Mouse (Mus musculus): ENCODE data around the gene Axl. TPM values are rescaled to one million over a fixed set of nuclear protein-coding genes. Genes with fewer than 3 reads are reported as not detected.
A peak's percentile ranks its signal among the peaks of the same experiment; 100 is the strongest.

The Axl gene
- polyA plus RNA-seq, 1 experiment from 2014 or later, result 19.4 TPM

- 77% methylated on average over 4 of the region's 4 CpGs for WGBS
- Histone ChIP-seq H3K9ac (ENCODE audit: low read depth, low read length) (no peak overlapping the region), H3K27ac (ENCODE audit: low read depth, low read length) (no peak overlapping the region), H3K4me3 (ENCODE audit: low read depth, low read length) (no peak overlapping the region), H3K4me1 (replicated peaks; ENCODE audit: control insufficient read depth, insufficient read depth, low read length) (peaks cover 11% of the 10 kb centered on the region), H3K36me3 (ENCODE audit: control insufficient read depth, insufficient read depth, low read length) (no peaks in the 10 kb centered on the region), H3K9me3 (ENCODE audit: control insufficient read depth, low read length) (no peaks in the 10 kb centered on the region), H3K27me3 (ENCODE audit: control insufficient read depth, insufficient read depth, low read length) (0 out of 2 replicates have a peak, but pooled peaks cover 2% of the 10 kb centered on the region), H3K4me2 (replicated peaks; ENCODE audit: low read depth, low read length) (no peak overlapping the region; the same call in 1 of the 2 replicates)
- DNase-seq (ENCODE audit: low spot score) (no peak), ATAC-seq (ENCODE audit: low FRiP score) (no peak)
Observed at GRCm38 (mm10) chr7:25786974-25787373, 1.5 kb downstream of the Axl start.

- H3K4me2 ChIP-seq (replicated peaks; ENCODE audit: low read depth, low read length), result no peak overlapping the region
- H3K27me3 ChIP-seq (ENCODE audit: control insufficient read depth, insufficient read depth, low read length), result 0 out of 2 replicates have a peak, but pooled peaks cover 2% of the 10 kb centered on the region
- ATAC-seq (ENCODE audit: low FRiP score) (no peak), DNase-seq (ENCODE audit: low spot score) (no peak)
- no peak overlapping the region for H3K9ac ChIP-seq (ENCODE audit: low read depth, low read length)
- no peaks in the 10 kb centered on the region for H3K9me3 ChIP-seq (ENCODE audit: control insufficient read depth, low read length)
- peaks cover 11% of the 10 kb centered on the region for H3K4me1 ChIP-seq (replicated peaks; ENCODE audit: control insufficient read depth, insufficient read depth, low read length)
- H3K4me3 ChIP-seq (ENCODE audit: low read depth, low read length), result no peak overlapping the region
- no peak overlapping the region for H3K27ac ChIP-seq (ENCODE audit: low read depth, low read length)
- H3K36me3 ChIP-seq (ENCODE audit: control insufficient read depth, insufficient read depth, low read length), result no peaks in the 10 kb centered on the region
- 76% methylated on average over 4 of the region's 4 CpGs for WGBS
Observed at GRCm38 (mm10) chr7:25785752-25786151, 2.8 kb downstream of the Axl start.

- DNase-seq (ENCODE audit: low spot score) (no peak), ATAC-seq (ENCODE audit: low FRiP score) (no peak)
- 33% methylated on average over 1 of the region's 1 CpGs for WGBS
- Histone ChIP-seq H3K27ac (ENCODE audit: low read depth, low read length) (no peak overlapping the region), H3K36me3 (ENCODE audit: control insufficient read depth, insufficient read depth, low read length) (no peaks in the 10 kb centered on the region), H3K27me3 (ENCODE audit: control insufficient read depth, insufficient read depth, low read length) (0 out of 2 replicates have a peak, but pooled peaks cover 2% of the 10 kb centered on the region), H3K4me2 (replicated peaks; ENCODE audit: low read depth, low read length) (no peak overlapping the region), H3K9ac (ENCODE audit: low read depth, low read length) (no peak overlapping the region), H3K9me3 (ENCODE audit: control insufficient read depth, low read length) (no peaks in the 10 kb centered on the region), H3K4me1 (replicated peaks; ENCODE audit: control insufficient read depth, insufficient read depth, low read length) (peaks cover 11% of the 10 kb centered on the region), H3K4me3 (ENCODE audit: low read depth, low read length) (no peak overlapping the region)
Observed at GRCm38 (mm10) chr7:25784808-25785207, 3.7 kb downstream of the Axl start.

DNA sequence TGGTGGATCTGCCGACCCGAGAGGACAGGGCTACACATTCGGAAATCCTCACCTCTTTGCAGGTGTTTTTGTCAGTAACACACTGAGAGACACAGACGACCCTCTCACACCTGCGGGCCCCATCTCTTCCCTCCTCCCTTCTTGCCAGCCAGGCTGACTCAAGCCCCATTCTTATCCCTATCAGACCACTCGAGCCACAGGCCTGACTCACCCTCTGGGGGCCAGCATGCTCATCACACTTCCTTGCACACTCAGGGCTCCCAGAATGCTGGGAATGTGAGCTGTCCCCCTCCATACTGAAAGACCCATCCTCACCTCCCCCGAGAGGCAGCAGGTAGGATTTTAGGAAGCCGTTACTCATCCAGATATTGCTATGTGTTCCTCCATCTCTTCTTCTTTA is 4.8 kb downstream of the Axl start:
- H3K36me3 ChIP-seq (ENCODE audit: control insufficient read depth, insufficient read depth, low read length), result no peaks in the 10 kb centered on the region
- no peak overlapping the region for H3K4me3 ChIP-seq (ENCODE audit: low read depth, low read length)
- DNase-seq (ENCODE audit: low spot score) (no peak), ATAC-seq (ENCODE audit: low FRiP score) (no peak)
- no peak overlapping the region for H3K4me2 ChIP-seq (replicated peaks; ENCODE audit: low read depth, low read length)
- 80% methylated on average over 8 of the region's 8 CpGs for WGBS
- H3K4me1 ChIP-seq (replicated peaks; ENCODE audit: control insufficient read depth, insufficient read depth, low read length), result peaks cover 11% of the 10 kb centered on the region
- H3K27me3 ChIP-seq (ENCODE audit: control insufficient read depth, insufficient read depth, low read length), result 0 out of 2 replicates have a peak, but pooled peaks cover 2% of the 10 kb centered on the region
- no peak overlapping the region for H3K9ac ChIP-seq (ENCODE audit: low read depth, low read length)
- H3K9me3 ChIP-seq (ENCODE audit: control insufficient read depth, low read length), result no peaks in the 10 kb centered on the region
- no peak overlapping the region for H3K27ac ChIP-seq (ENCODE audit: low read depth, low read length)

DNA sequence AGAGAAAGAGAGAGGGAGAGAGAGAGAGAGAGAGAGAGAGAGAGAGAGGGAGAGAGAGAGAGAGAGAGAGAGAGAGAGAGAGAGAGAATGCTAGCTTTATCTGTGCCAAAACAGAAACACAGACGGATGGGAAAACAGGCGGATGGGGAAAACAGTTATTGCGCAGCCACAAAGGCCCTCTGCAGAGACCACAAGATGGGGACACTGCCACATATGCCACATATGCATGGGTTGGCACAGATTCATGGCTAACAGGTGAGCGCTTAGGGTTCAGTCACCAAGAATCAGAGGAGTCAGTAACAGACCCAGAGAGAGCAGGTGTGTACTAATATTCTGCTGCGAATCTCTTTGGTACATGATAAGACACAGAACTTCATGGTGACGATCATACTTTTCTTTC is 5.8 kb downstream of the Axl start:
- no peaks in the 10 kb centered on the region for H3K36me3 ChIP-seq (ENCODE audit: control insufficient read depth, insufficient read depth, low read length)
- ATAC-seq (ENCODE audit: low FRiP score), result no peak
- H3K27ac ChIP-seq (ENCODE audit: low read depth, low read length), result no peak overlapping the region
- H3K27me3 ChIP-seq (ENCODE audit: control insufficient read depth, insufficient read depth, low read length), result 0 out of 2 replicates have a peak, but pooled peaks cover 2% of the 10 kb centered on the region
- no peaks in the 10 kb centered on the region for H3K9me3 ChIP-seq (ENCODE audit: control insufficient read depth, low read length)
- H3K4me1 ChIP-seq (replicated peaks; ENCODE audit: control insufficient read depth, insufficient read depth, low read length), result peaks cover 5% of the 10 kb centered on the region
- no peak overlapping the region for H3K4me2 ChIP-seq (replicated peaks; ENCODE audit: low read depth, low read length)
- no peak overlapping the region for H3K4me3 ChIP-seq (ENCODE audit: low read depth, low read length)
- WGBS, result 79% methylated on average over 6 of the region's 6 CpGs
- DNase-seq (ENCODE audit: low spot score), result no peak
- no peak overlapping the region for H3K9ac ChIP-seq (ENCODE audit: low read depth, low read length)

DNA sequence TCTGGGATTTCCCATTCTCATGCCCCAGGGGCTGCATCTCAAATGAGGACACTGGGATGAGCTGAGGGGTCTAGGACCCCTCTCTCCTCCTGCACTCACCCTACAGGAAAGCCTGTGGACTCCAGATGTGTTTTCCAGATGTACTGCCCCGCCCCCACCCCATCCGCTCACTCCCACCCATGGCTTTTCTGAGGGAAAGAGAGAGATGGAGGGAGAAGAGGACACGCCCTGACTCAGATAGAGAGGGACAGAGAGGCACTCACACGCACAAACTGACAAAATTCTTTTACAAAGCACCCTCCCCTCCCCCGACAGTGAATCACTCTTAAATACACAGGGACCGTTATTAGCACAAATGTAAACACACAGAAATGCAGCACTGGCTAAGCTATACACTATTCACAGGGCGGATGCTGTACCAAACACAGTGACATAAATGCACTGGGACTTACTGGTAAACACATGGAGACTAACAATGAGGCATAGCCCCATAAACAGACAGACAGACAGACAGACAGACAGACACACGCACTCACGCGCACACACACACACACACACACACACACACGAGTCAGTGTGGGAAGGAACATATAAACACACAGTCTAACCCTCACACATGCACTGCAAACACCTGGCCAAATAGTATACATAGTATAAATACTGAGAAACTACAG is 6.4 kb downstream of the Axl start:
- Histone ChIP-seq H3K27ac (ENCODE audit: low read depth, low read length) (no peak overlapping the region), H3K9ac (ENCODE audit: low read depth, low read length) (peak overlapping the region; percentile 50), H3K4me3 (ENCODE audit: low read depth, low read length) (peak overlapping the region; percentile 22), H3K4me2 (replicated peaks; ENCODE audit: low read depth, low read length) (peak overlapping the region; percentile 48), H3K9me3 (ENCODE audit: control insufficient read depth, low read length) (no peaks in the 10 kb centered on the region), H3K4me1 (replicated peaks; ENCODE audit: control insufficient read depth, insufficient read depth, low read length) (no peaks in the 10 kb centered on the region), H3K27me3 (ENCODE audit: control insufficient read depth, insufficient read depth, low read length) (no peaks in the 10 kb centered on the region), H3K36me3 (ENCODE audit: control insufficient read depth, insufficient read depth, low read length) (no peaks in the 10 kb centered on the region)
- ATAC-seq (ENCODE audit: low FRiP score) (peak; percentile 61), DNase-seq (ENCODE audit: low spot score) (peak; percentile 24)
- 52% methylated on average over 11 of the region's 11 CpGs for WGBS

DNA sequence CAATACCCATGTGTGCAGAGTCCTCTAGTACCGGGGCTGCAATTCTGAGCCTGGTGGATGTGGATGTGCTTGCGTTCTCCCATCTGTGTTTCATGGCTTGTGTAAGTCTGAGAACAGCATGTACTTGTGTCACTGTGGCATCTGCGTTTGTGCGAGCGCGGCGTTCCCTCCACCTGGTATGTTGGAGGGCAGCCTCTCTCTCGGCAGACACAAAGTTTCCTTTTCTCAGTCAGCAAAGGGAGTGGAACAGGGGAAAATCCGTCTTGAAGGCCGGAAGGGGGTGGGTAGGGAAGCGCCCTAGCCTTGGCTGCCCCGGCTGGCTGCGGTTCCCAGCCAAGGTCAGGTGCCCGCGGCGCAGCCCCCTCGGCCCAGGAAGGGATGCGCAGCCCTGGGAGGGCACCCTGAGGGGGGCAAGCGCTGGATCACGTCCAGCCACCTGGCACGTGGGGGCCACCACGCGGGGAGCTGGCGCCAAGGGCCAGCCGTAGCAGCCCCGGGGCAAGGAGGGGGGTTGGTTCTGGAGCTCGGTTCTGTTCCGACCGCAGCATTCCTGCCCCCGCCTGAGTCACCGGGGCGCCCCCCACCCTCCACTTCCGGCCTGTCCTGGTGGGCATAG is 7.1 kb downstream of the Axl start:
- Histone ChIP-seq H3K9ac (ENCODE audit: low read depth, low read length) (peak overlapping the region; percentile 50), H3K4me1 (replicated peaks; ENCODE audit: control insufficient read depth, insufficient read depth, low read length) (no peaks in the 10 kb centered on the region), H3K27ac (ENCODE audit: low read depth, low read length) (no peak overlapping the region), H3K27me3 (ENCODE audit: control insufficient read depth, insufficient read depth, low read length) (no peaks in the 10 kb centered on the region), H3K4me2 (replicated peaks; ENCODE audit: low read depth, low read length) (peak overlapping the region; percentile 48), H3K36me3 (ENCODE audit: control insufficient read depth, insufficient read depth, low read length) (no peaks in the 10 kb centered on the region), H3K4me3 (ENCODE audit: low read depth, low read length) (peak overlapping the region; percentile 22), H3K9me3 (ENCODE audit: control insufficient read depth, low read length) (no peaks in the 10 kb centered on the region)
- ATAC-seq (ENCODE audit: low FRiP score), result peak; percentile 45; the same call in 1 of the 2 replicates
- DNase-seq (ENCODE audit: low spot score), result peak; percentile 26
- WGBS, result 9% methylated on average over 33 of the region's 33 CpGs

DNA sequence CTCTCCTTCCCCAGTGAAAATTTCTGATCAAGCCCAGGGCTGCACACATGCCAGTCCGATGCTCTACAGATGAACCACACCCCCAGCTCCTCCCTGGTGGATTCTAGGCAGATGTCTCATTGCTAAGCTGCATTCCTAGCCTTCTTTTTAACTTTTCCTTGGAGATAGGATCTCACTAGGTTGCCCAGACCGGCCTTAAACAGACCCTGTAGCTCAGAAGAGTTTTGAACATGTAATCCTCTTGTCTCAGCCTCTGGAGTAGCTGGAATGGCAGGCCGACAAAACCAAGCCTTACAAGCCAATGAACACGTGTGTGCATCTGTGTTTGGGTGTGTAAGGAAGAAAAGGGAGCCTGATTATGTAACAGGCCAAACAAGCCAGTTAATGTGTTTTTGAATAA is 7.8 kb downstream of the Axl start:
- no peak overlapping the region for H3K4me3 ChIP-seq (ENCODE audit: low read depth, low read length)
- H3K4me1 ChIP-seq (replicated peaks; ENCODE audit: control insufficient read depth, insufficient read depth, low read length), result no peaks in the 10 kb centered on the region

DNA sequence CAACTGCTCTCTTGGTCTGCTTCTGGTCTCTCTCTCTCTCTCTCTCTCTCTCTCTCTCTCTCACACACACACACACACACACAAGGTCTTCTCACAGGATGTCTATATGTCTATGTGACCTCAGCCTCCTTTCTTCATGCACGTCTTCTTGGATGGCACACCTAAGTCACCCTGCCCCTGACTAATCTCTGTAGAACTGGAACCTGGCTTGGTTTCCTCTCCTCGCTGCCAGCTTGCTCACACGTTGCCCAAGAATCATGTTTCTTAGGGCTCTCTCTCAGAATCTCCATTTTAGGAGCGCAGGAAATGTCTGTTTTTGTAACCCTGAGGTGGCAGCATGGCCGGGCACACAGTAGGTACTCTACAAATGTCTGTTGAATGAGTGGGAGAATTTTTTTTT is 8.5 kb downstream of the Axl start:
- ATAC-seq (ENCODE audit: low FRiP score) (no peak), DNase-seq (ENCODE audit: low spot score) (no peak)
- H3K4me3 ChIP-seq (ENCODE audit: low read depth, low read length), result no peak overlapping the region
- H3K36me3 ChIP-seq (ENCODE audit: control insufficient read depth, insufficient read depth, low read length), result no peaks in the 10 kb centered on the region
- no peaks in the 10 kb centered on the region for H3K9me3 ChIP-seq (ENCODE audit: control insufficient read depth, low read length)
- WGBS, result 91% methylated on average over 5 of the region's 5 CpGs
- no peak overlapping the region for H3K27ac ChIP-seq (ENCODE audit: low read depth, low read length)
- H3K4me2 ChIP-seq (replicated peaks; ENCODE audit: low read depth, low read length), result no peak overlapping the region
- no peak overlapping the region for H3K9ac ChIP-seq (ENCODE audit: low read depth, low read length)
- H3K4me1 ChIP-seq (replicated peaks; ENCODE audit: control insufficient read depth, insufficient read depth, low read length), result no peaks in the 10 kb centered on the region
- no peaks in the 10 kb centered on the region for H3K27me3 ChIP-seq (ENCODE audit: control insufficient read depth, insufficient read depth, low read length)

More for the DNA sequence above, 7.8 kb downstream of the Axl start:
- Histone ChIP-seq H3K27me3 (ENCODE audit: control insufficient read depth, insufficient read depth, low read length) (no peaks in the 10 kb centered on the region), H3K9me3 (ENCODE audit: control insufficient read depth, low read length) (no peaks in the 10 kb centered on the region), H3K27ac (ENCODE audit: low read depth, low read length) (no peak overlapping the region), H3K9ac (ENCODE audit: low read depth, low read length) (no peak overlapping the region), H3K4me2 (replicated peaks; ENCODE audit: low read depth, low read length) (no peak overlapping the region; the same call in 1 of the 2 replicates), H3K36me3 (ENCODE audit: control insufficient read depth, insufficient read depth, low read length) (no peaks in the 10 kb centered on the region)
- no peak for DNase-seq (ENCODE audit: low spot score)
- ATAC-seq (ENCODE audit: low FRiP score), result no peak
- 51% methylated on average over 4 of the region's 4 CpGs for WGBS

Data from hindbrain, embryonic 11.5 days (tissue).